21 mouse cellular contexts compared by ENCODE assay signal in genomic region chr6:108132268-108132935, GRCm38 (mm10).
"Had no signal": no experiment of that assay in that cellular context is flagged by ENCODE, and none has a peak within 500 bp of the region (broad histone marks: within the 10 kb centered on the region; RNA-seq: fewer than 3 reads in every experiment).

No protein-coding gene starts in this region.

- DNase-seq: kidney, adult 9 months; kidney, postnatal 14 days; kidney, postnatal 4 days; layer of hippocampus, adult 9-11 months; liver; lung, adult 18-20 months; lung, postnatal 10 days; lung, postnatal 36 days; midbrain, embryonic 14.5 days; right cerebral cortex, postnatal 25 days; spleen, adult 18-20 months; thymus, postnatal 25 days had no signal

- H3K27ac ChIP-seq: limb, embryonic 10.5 days; limb, embryonic 13.5 days; liver, embryonic 12.5 days; liver, embryonic 15.5 days; lung, embryonic 15.5 days; stomach, embryonic 15.5 days had no signal

- H3K4me3 ChIP-seq: limb, embryonic 10.5 days; limb, embryonic 13.5 days; liver, embryonic 12.5 days; liver, embryonic 15.5 days; lung, embryonic 15.5 days; megakaryocyte, embryonic 14.5 days; stomach, embryonic 15.5 days had no signal

- H3K9me3 ChIP-seq: limb, embryonic 10.5 days; limb, embryonic 13.5 days; liver, embryonic 12.5 days; liver, embryonic 15.5 days; lung, embryonic 15.5 days; megakaryocyte, embryonic 14.5 days; stomach, embryonic 15.5 days had no signal

- ATAC-seq: intestine, postnatal 0 days; liver, embryonic 12.5 days had no signal

- H3K27me3 ChIP-seq: limb, embryonic 13.5 days; liver, embryonic 12.5 days; liver, embryonic 15.5 days; lung, embryonic 15.5 days; megakaryocyte, embryonic 14.5 days; stomach, embryonic 15.5 days had no signal

- H3K4me2 ChIP-seq: limb, embryonic 13.5 days; liver, embryonic 12.5 days; liver, embryonic 15.5 days; lung, embryonic 15.5 days; midbrain, embryonic 11.5 days; stomach, embryonic 15.5 days had no signal

- H3K36me3 ChIP-seq: limb, embryonic 10.5 days; liver, embryonic 12.5 days; liver, embryonic 15.5 days; lung, embryonic 15.5 days; stomach, embryonic 15.5 days had no signal

- H3K4me1 ChIP-seq: limb, embryonic 10.5 days; limb, embryonic 13.5 days; liver, embryonic 12.5 days; liver, embryonic 15.5 days; lung, embryonic 15.5 days; stomach, embryonic 15.5 days had no signal

- H3K9ac ChIP-seq: limb, embryonic 13.5 days; liver, embryonic 12.5 days; liver, embryonic 15.5 days; lung, embryonic 15.5 days; stomach, embryonic 15.5 days had no signal
